Mouse (Mus musculus): ENCODE data around the gene Fndc7.

Gene Fndc7

GRCm38 (mm10) chr3:108889908-108890307 is at the start of gene Fndc7:
Fndc7 (minus strand) TSS chr3:108890008.
- no peak for DNase-seq (ENCODE audit: low read depth, low spot score)

GRCm38 (mm10) chr3:108939573-108939972 is 49.8 kb upstream of the Fndc7 start, which contains the start of gene Henmt1:
Henmt1 (plus strand) TSS chr3:108939873.
- no peak for DNase-seq (ENCODE audit: low read depth, low spot score)

- DNase-seq (ENCODE audit: low read depth, low spot score) = no peak
These were observed 48.9 kb upstream of the Fndc7 start for GRCm38 (mm10) chr3:108938691-108939090.

- DNase-seq (ENCODE audit: low read depth, low spot score) = no peak
These were observed 43.7 kb upstream of the Fndc7 start for GRCm38 (mm10) chr3:108933557-108933956.

GRCm38 (mm10) chr3:108926308-108926707 is 36.5 kb upstream of the Fndc7 start:
- DNase-seq (ENCODE audit: low read depth, low spot score) = no peak

- no peak for DNase-seq (ENCODE audit: low read depth, low spot score)
These were observed 35.9 kb upstream of the Fndc7 start for GRCm38 (mm10) chr3:108925677-108926076.

GRCm38 (mm10) chr3:108921822-108922221 is 32.0 kb upstream of the Fndc7 start:
- no peak for DNase-seq (ENCODE audit: low read depth, low spot score)

GRCm38 (mm10) chr3:108920442-108921070 is 30.7 kb upstream of the Fndc7 start:
- no peak for DNase-seq (ENCODE audit: low read depth, low spot score)

GRCm38 (mm10) chr3:108918852-108919251 is 29.0 kb upstream of the Fndc7 start:
- DNase-seq (ENCODE audit: low read depth, low spot score) = no peak

GRCm38 (mm10) chr3:108917986-108918385 is 28.2 kb upstream of the Fndc7 start:
- DNase-seq (ENCODE audit: low read depth, low spot score) = no peak

GRCm38 (mm10) chr3:108916857-108917256 is 27.0 kb upstream of the Fndc7 start:
- no peak for DNase-seq (ENCODE audit: low read depth, low spot score)

GRCm38 (mm10) chr3:108915999-108916398 is 26.2 kb upstream of the Fndc7 start:
- no peak for DNase-seq (ENCODE audit: low read depth, low spot score)

GRCm38 (mm10) chr3:108911548-108912413 is 22.0 kb upstream of the Fndc7 start, which contains the start of gene Prpf38b:
Prpf38b (minus strand) TSS chr3:108911727.
- peak; percentile 97 for DNase-seq (ENCODE audit: low read depth, low spot score)

GRCm38 (mm10) chr3:108911081-108911547 is 21.3 kb upstream of the Fndc7 start:
- peak; percentile 95 for DNase-seq (ENCODE audit: low read depth, low spot score)

GRCm38 (mm10) chr3:108910303-108911080 is 20.7 kb upstream of the Fndc7 start:
- DNase-seq (ENCODE audit: low read depth, low spot score) = no peak

- DNase-seq (ENCODE audit: low read depth, low spot score) = no peak
These were observed 13.1 kb upstream of the Fndc7 start for GRCm38 (mm10) chr3:108902934-108903333.

- peak; percentile 41 for DNase-seq (ENCODE audit: low read depth, low spot score)
These were observed 12.2 kb upstream of the Fndc7 start for GRCm38 (mm10) chr3:108902038-108902437.

GRCm38 (mm10) chr3:108900681-108901080 is 10.9 kb upstream of the Fndc7 start:
- no peak for DNase-seq (ENCODE audit: low read depth, low spot score)

- peak; percentile 32 for DNase-seq (ENCODE audit: low read depth, low spot score)
These were observed 10.3 kb upstream of the Fndc7 start for GRCm38 (mm10) chr3:108900147-108900546.

- no peak for DNase-seq (ENCODE audit: low read depth, low spot score)
These were observed 8.8 kb upstream of the Fndc7 start for GRCm38 (mm10) chr3:108898640-108899039.

GRCm38 (mm10) chr3:108892914-108893313 is 3.1 kb upstream of the Fndc7 start:
- no peak for DNase-seq (ENCODE audit: low read depth, low spot score)

GRCm38 (mm10) chr3:108892080-108892479 is 2.3 kb upstream of the Fndc7 start:
- DNase-seq (ENCODE audit: low read depth, low spot score) = no peak

Data from CD4-positive helper T cell, adult 2 months (primary cell).